Mouse (Mus musculus): ENCODE results near the gene Tmem98. TPM values are rescaled to one million over a fixed set of nuclear protein-coding genes. Genes with fewer than 3 reads are reported as not detected.

Tmem98 gene
- polyA plus RNA-seq, 1 experiment = 60.7 TPM

GRCm38 (mm10) chr11:80843435-80843834 is 33.5 kb downstream of the Tmem98 start:
- no peak for TF ChIP-seq REST (IDR thresholded peaks at IDR 0.05; ENCODE audit: insufficient read depth, insufficient read length)
- TF ChIP-seq MAX (IDR thresholded peaks at IDR 0.05; ENCODE audit: low read depth) = no peak
- no peak for TF ChIP-seq USF1 (IDR thresholded peaks at IDR 0.05; ENCODE audit: low read depth)
- no peak for TF ChIP-seq CEBPB (IDR thresholded peaks at IDR 0.05; ENCODE audit: insufficient read depth, poor library complexity, severe bottlenecking)
- no peak for TF ChIP-seq MYOG (IDR thresholded peaks at IDR 0.05; ENCODE audit: control insufficient read depth in 1 of 3, insufficient read depth in 1 of 3, insufficient read length in 2 of 3, low read depth in 2 of 3)
- no peak for TF ChIP-seq POLR2AphosphoS2 (IDR thresholded peaks at IDR 0.05; ENCODE audit: insufficient read length, low read depth)
- no peak for TF ChIP-seq TCF12 (IDR thresholded peaks at IDR 0.05; ENCODE audit: insufficient read depth, poor library complexity, severe bottlenecking)
- TF ChIP-seq MYOD1 (IDR thresholded peaks at IDR 0.05; ENCODE audit: control insufficient read depth in 1 of 3, insufficient read length in 2 of 3, low read depth in 2 of 3) = no peak
- no peak for TF ChIP-seq SRF (IDR thresholded peaks at IDR 0.05; ENCODE audit: control insufficient read depth, insufficient read length, low read depth)
- no peak for TF ChIP-seq POLR2A (IDR thresholded peaks at IDR 0.05; ENCODE audit: insufficient read length, low read depth)
- Histone ChIP-seq H3ac (ENCODE audit: control insufficient read depth, insufficient read length) (no peak overlapping the region), H3K79me2 (ENCODE audit: control insufficient read depth, insufficient read depth) (no peaks in the 10 kb centered on the region), H3K4me3 (no peak overlapping the region), H3K4me2 (ENCODE audit: low read depth) (no peak overlapping the region), H3K36me3 (ENCODE audit: control insufficient read depth, insufficient read depth) (no peaks in the 10 kb centered on the region), H3K27me3 (ENCODE audit: control insufficient read depth, insufficient read depth, insufficient read length) (peaks cover 26% of the 10 kb centered on the region)

GRCm38 (mm10) chr11:80845486-80845885 is 35.5 kb downstream of the Tmem98 start:
- H3ac ChIP-seq (ENCODE audit: control insufficient read depth, insufficient read length) = no peak overlapping the region
- TF ChIP-seq REST (IDR thresholded peaks at IDR 0.05; ENCODE audit: insufficient read depth, insufficient read length) = no peak
- no peak for TF ChIP-seq SRF (IDR thresholded peaks at IDR 0.05; ENCODE audit: control insufficient read depth, insufficient read length, low read depth)
- no peak for TF ChIP-seq TCF12 (IDR thresholded peaks at IDR 0.05; ENCODE audit: insufficient read depth, poor library complexity, severe bottlenecking)
- no peak for TF ChIP-seq TCF3 (IDR thresholded peaks at IDR 0.05; ENCODE audit: insufficient read length, low read depth)
- TF ChIP-seq POLR2AphosphoS2 (IDR thresholded peaks at IDR 0.05; ENCODE audit: insufficient read length, low read depth) = no peak
- no peak for TF ChIP-seq CEBPB (IDR thresholded peaks at IDR 0.05; ENCODE audit: insufficient read depth, poor library complexity, severe bottlenecking)
- no peak for TF ChIP-seq USF1 (IDR thresholded peaks at IDR 0.05; ENCODE audit: low read depth)
- TF ChIP-seq MYOG (IDR thresholded peaks at IDR 0.05; ENCODE audit: control insufficient read depth in 1 of 3, insufficient read depth in 1 of 3, insufficient read length in 2 of 3, low read depth in 2 of 3) = no peak
- no peak for TF ChIP-seq MAX (IDR thresholded peaks at IDR 0.05; ENCODE audit: low read depth)
- no peak for TF ChIP-seq POLR2A (IDR thresholded peaks at IDR 0.05; ENCODE audit: insufficient read length, low read depth)
- TF ChIP-seq E2F4 (IDR thresholded peaks at IDR 0.05; ENCODE audit: insufficient read depth) = no peak
- no peak for TF ChIP-seq MYOD1 (IDR thresholded peaks at IDR 0.05; ENCODE audit: control insufficient read depth in 1 of 3, insufficient read length in 2 of 3, low read depth in 2 of 3)
- no peaks in the 10 kb centered on the region for H3K36me3 ChIP-seq (ENCODE audit: control insufficient read depth, insufficient read depth)
- no peaks in the 10 kb centered on the region for H3K79me2 ChIP-seq (ENCODE audit: control insufficient read depth, insufficient read depth)
- H3K27me3 ChIP-seq (ENCODE audit: control insufficient read depth, insufficient read depth, insufficient read length) = peaks cover 26% of the 10 kb centered on the region
- no peak overlapping the region for H3K4me2 ChIP-seq (ENCODE audit: low read depth)
- H3K4me3 ChIP-seq = no peak overlapping the region

GRCm38 (mm10) chr11:80846115-80846514 is 36.1 kb downstream of the Tmem98 start:
- no peaks in the 10 kb centered on the region for H3K79me2 ChIP-seq (ENCODE audit: control insufficient read depth, insufficient read depth)

GRCm38 (mm10) chr11:80848131-80848530 is 38.2 kb downstream of the Tmem98 start:
- no peaks in the 10 kb centered on the region for H3K79me2 ChIP-seq (ENCODE audit: control insufficient read depth, insufficient read depth)
- TF ChIP-seq MYOD1 (IDR thresholded peaks at IDR 0.05; ENCODE audit: control insufficient read depth in 1 of 3, insufficient read length in 2 of 3, low read depth in 2 of 3) = no peak
- TF ChIP-seq USF1 (IDR thresholded peaks at IDR 0.05; ENCODE audit: low read depth) = no peak
- TF ChIP-seq E2F4 (IDR thresholded peaks at IDR 0.05; ENCODE audit: insufficient read depth) = no peak
- no peak for TF ChIP-seq CEBPB (IDR thresholded peaks at IDR 0.05; ENCODE audit: insufficient read depth, poor library complexity, severe bottlenecking)
- TF ChIP-seq POLR2AphosphoS2 (IDR thresholded peaks at IDR 0.05; ENCODE audit: insufficient read length, low read depth) = no peak
- no peak for TF ChIP-seq POLR2A (IDR thresholded peaks at IDR 0.05; ENCODE audit: insufficient read length, low read depth)
- TF ChIP-seq TCF3 (IDR thresholded peaks at IDR 0.05; ENCODE audit: insufficient read length, low read depth) = no peak
- TF ChIP-seq REST (IDR thresholded peaks at IDR 0.05; ENCODE audit: insufficient read depth, insufficient read length) = no peak
- TF ChIP-seq SRF (IDR thresholded peaks at IDR 0.05; ENCODE audit: control insufficient read depth, insufficient read length, low read depth) = no peak
- TF ChIP-seq MYOG (IDR thresholded peaks at IDR 0.05; ENCODE audit: control insufficient read depth in 1 of 3, insufficient read depth in 1 of 3, insufficient read length in 2 of 3, low read depth in 2 of 3) = no peak
- no peak for TF ChIP-seq TCF12 (IDR thresholded peaks at IDR 0.05; ENCODE audit: insufficient read depth, poor library complexity, severe bottlenecking)
- no peak overlapping the region for H3K4me3 ChIP-seq
- peaks cover 16% of the 10 kb centered on the region for H3K27me3 ChIP-seq (ENCODE audit: control insufficient read depth, insufficient read depth, insufficient read length)
- no peaks in the 10 kb centered on the region for H3K36me3 ChIP-seq (ENCODE audit: control insufficient read depth, insufficient read depth)
- H3ac ChIP-seq (ENCODE audit: control insufficient read depth, insufficient read length) = no peak overlapping the region
- H3K4me2 ChIP-seq (ENCODE audit: low read depth) = no peak overlapping the region

More at GRCm38 (mm10) chr11:80846115-80846514, 36.1 kb downstream of the Tmem98 start:
- Histone ChIP-seq H3K27me3 (ENCODE audit: control insufficient read depth, insufficient read depth, insufficient read length) (peaks cover 26% of the 10 kb centered on the region), H3K4me2 (ENCODE audit: low read depth) (no peak overlapping the region), H3K36me3 (ENCODE audit: control insufficient read depth, insufficient read depth) (no peaks in the 10 kb centered on the region), H3ac (ENCODE audit: control insufficient read depth, insufficient read length) (no peak overlapping the region), H3K4me3 (no peak overlapping the region)
- TF ChIP-seq REST (IDR thresholded peaks at IDR 0.05; ENCODE audit: insufficient read depth, insufficient read length) (no peak), TCF3 (IDR thresholded peaks at IDR 0.05; ENCODE audit: insufficient read length, low read depth) (no peak), CEBPB (IDR thresholded peaks at IDR 0.05; ENCODE audit: insufficient read depth, poor library complexity, severe bottlenecking) (no peak), E2F4 (IDR thresholded peaks at IDR 0.05; ENCODE audit: insufficient read depth) (no peak), POLR2A (IDR thresholded peaks at IDR 0.05; ENCODE audit: insufficient read length, low read depth) (no peak), MYOG (IDR thresholded peaks at IDR 0.05; ENCODE audit: control insufficient read depth in 1 of 3, insufficient read depth in 1 of 3, insufficient read length in 2 of 3, low read depth in 2 of 3) (no peak), POLR2AphosphoS2 (IDR thresholded peaks at IDR 0.05; ENCODE audit: insufficient read length, low read depth) (no peak), MAX (IDR thresholded peaks at IDR 0.05; ENCODE audit: low read depth) (no peak), TCF12 (IDR thresholded peaks at IDR 0.05; ENCODE audit: insufficient read depth, poor library complexity, severe bottlenecking) (no peak)
